Mouse (Mus musculus) G1E (cell line): ENCODE data around the gene Nfs1.

Experiments
- CTCF ChIP-seq: IDR thresholded peaks from 2 replicates; pipeline ENCODE4 v1.5.1; 2012; ENCODE audit warnings: low read depth, low read length, inconsistent platforms, mixed read lengths
- GATA1 ChIP-seq: IDR thresholded peaks from 2 replicates; pipeline ENCODE4 v1.6.1; 2012; ENCODE audit warnings: borderline replicate concordance, low read length, inconsistent platforms, mixed read lengths
- TAL1 ChIP-seq: conservative IDR thresholded peaks from 2 replicates; pipeline ENCODE4 v1.6.1; 2012; ENCODE audit warnings: low read depth, low read length, inconsistent platforms, mixed read lengths

GRCm38 (mm10) chr2:156143953-156144724 is at the start of gene Nfs1, which contains the start of gene Romo1:
- TF ChIP-seq TAL1 (no peak), CTCF (no peak), GATA1 (no peak)
